Mouse (Mus musculus): ENCODE data around the gene Lsm11. TPM values are rescaled to one million over a fixed set of nuclear protein-coding genes. Genes with fewer than 3 reads are reported as not detected.

The Lsm11 gene
- total and polyA plus RNA-seq, 2 experiments = 0.65 to 1.4 TPM

GRCm38 (mm10) chr11:45943108-45943705, 1.5 kb downstream of the Lsm11 start:
- Histone ChIP-seq H3K27ac (replicated peaks; ENCODE audit: insufficient read depth, low read depth, low read length) (no peak overlapping the region), H3K4me1 (ENCODE audit: control insufficient read depth, insufficient read depth, low read length) (peaks cover 8% of the 10 kb centered on the region), H3K9ac (ENCODE audit: low read depth, low read length) (no peak overlapping the region), H3K79me2 (ENCODE audit: control insufficient read depth, insufficient read depth, low read length) (no peaks in the 10 kb centered on the region), H3K4me3 (ENCODE audit: insufficient read depth, low read depth, low read length) (no peak overlapping the region), H3K36me3 (ENCODE audit: control insufficient read depth, insufficient read depth, low read length) (no peaks in the 10 kb centered on the region), H3K27me3 (ENCODE audit: control insufficient read depth, insufficient read depth, low read length) (no peaks in the 10 kb centered on the region)
- DNase-seq (ENCODE audit: extremely low read depth, low read depth, low spot score) = peak; percentile 46
- 52% methylated on average over 7 of the region's 7 CpGs for WGBS
- TF ChIP-seq POLR2A (IDR thresholded peaks at IDR 0.05; ENCODE audit: extremely low read depth, insufficient read depth, low read length) = no peak
- no peak for TF ChIP-seq CTCF (IDR thresholded peaks at IDR 0.05; ENCODE audit: low read depth, low read length)

GRCm38 (mm10) chr11:45942281-45942680, 2.5 kb downstream of the Lsm11 start:
- H3K4me3 ChIP-seq (ENCODE audit: insufficient read depth, low read depth, low read length) = no peak overlapping the region
- no peaks in the 10 kb centered on the region for H3K36me3 ChIP-seq (ENCODE audit: control insufficient read depth, insufficient read depth, low read length)
- 85% methylated on average over 7 of the region's 7 CpGs for WGBS
- no peak for DNase-seq (ENCODE audit: extremely low read depth, low read depth, low spot score)
- H3K27me3 ChIP-seq (ENCODE audit: control insufficient read depth, insufficient read depth, low read length) = no peaks in the 10 kb centered on the region
- TF ChIP-seq POLR2A (IDR thresholded peaks at IDR 0.05; ENCODE audit: extremely low read depth, insufficient read depth, low read length) = no peak
- no peak for TF ChIP-seq CTCF (IDR thresholded peaks at IDR 0.05; ENCODE audit: low read depth, low read length)
- no peak overlapping the region for H3K27ac ChIP-seq (replicated peaks; ENCODE audit: insufficient read depth, low read depth, low read length)
- no peak overlapping the region for H3K9ac ChIP-seq (ENCODE audit: low read depth, low read length)
- peaks cover 8% of the 10 kb centered on the region for H3K4me1 ChIP-seq (ENCODE audit: control insufficient read depth, insufficient read depth, low read length)
- H3K79me2 ChIP-seq (ENCODE audit: control insufficient read depth, insufficient read depth, low read length) = no peaks in the 10 kb centered on the region

- DNase-seq (ENCODE audit: extremely low read depth, low read depth, low spot score) = no peak
- no peak overlapping the region for H3K9ac ChIP-seq (ENCODE audit: low read depth, low read length)
- 93% methylated on average over 8 of the region's 8 CpGs for WGBS
- H3K27ac ChIP-seq (replicated peaks; ENCODE audit: insufficient read depth, low read depth, low read length) = no peak overlapping the region
- H3K27me3 ChIP-seq (ENCODE audit: control insufficient read depth, insufficient read depth, low read length) = no peaks in the 10 kb centered on the region
- H3K36me3 ChIP-seq (ENCODE audit: control insufficient read depth, insufficient read depth, low read length) = peaks cover 5% of the 10 kb centered on the region; the same call in 1 of the 2 replicates
- no peak for TF ChIP-seq CTCF (IDR thresholded peaks at IDR 0.05; ENCODE audit: low read depth, low read length)
- TF ChIP-seq POLR2A (IDR thresholded peaks at IDR 0.05; ENCODE audit: extremely low read depth, insufficient read depth, low read length) = no peak
- no peaks in the 10 kb centered on the region for H3K79me2 ChIP-seq (ENCODE audit: control insufficient read depth, insufficient read depth, low read length)
- H3K4me1 ChIP-seq (ENCODE audit: control insufficient read depth, insufficient read depth, low read length) = peaks cover 6% of the 10 kb centered on the region
- H3K4me3 ChIP-seq (ENCODE audit: insufficient read depth, low read depth, low read length) = no peak overlapping the region
Observed at GRCm38 (mm10) chr11:45938917-45939316, 5.8 kb downstream of the Lsm11 start.

- 94% methylated on average over 8 of the region's 8 CpGs for WGBS
- Histone ChIP-seq H3K27me3 (ENCODE audit: control insufficient read depth, insufficient read depth, low read length) (no peaks in the 10 kb centered on the region), H3K4me3 (ENCODE audit: insufficient read depth, low read depth, low read length) (no peak overlapping the region), H3K79me2 (ENCODE audit: control insufficient read depth, insufficient read depth, low read length) (no peaks in the 10 kb centered on the region), H3K36me3 (ENCODE audit: control insufficient read depth, insufficient read depth, low read length) (peaks cover 5% of the 10 kb centered on the region; the same call in 1 of the 2 replicates), H3K4me1 (ENCODE audit: control insufficient read depth, insufficient read depth, low read length) (no peaks in the 10 kb centered on the region), H3K27ac (replicated peaks; ENCODE audit: insufficient read depth, low read depth, low read length) (no peak overlapping the region), H3K9ac (ENCODE audit: low read depth, low read length) (no peak overlapping the region)
- TF ChIP-seq CTCF (IDR thresholded peaks at IDR 0.05; ENCODE audit: low read depth, low read length) (no peak), POLR2A (IDR thresholded peaks at IDR 0.05; ENCODE audit: extremely low read depth, insufficient read depth, low read length) (no peak)
- no peak for DNase-seq (ENCODE audit: extremely low read depth, low read depth, low spot score)
Observed at GRCm38 (mm10) chr11:45937478-45937877, 7.3 kb downstream of the Lsm11 start.

- Histone ChIP-seq H3K27ac (replicated peaks; ENCODE audit: insufficient read depth, low read depth, low read length) (no peak overlapping the region), H3K4me3 (ENCODE audit: insufficient read depth, low read depth, low read length) (no peak overlapping the region), H3K27me3 (ENCODE audit: control insufficient read depth, insufficient read depth, low read length) (no peaks in the 10 kb centered on the region), H3K4me1 (ENCODE audit: control insufficient read depth, insufficient read depth, low read length) (no peaks in the 10 kb centered on the region), H3K79me2 (ENCODE audit: control insufficient read depth, insufficient read depth, low read length) (no peaks in the 10 kb centered on the region), H3K9ac (ENCODE audit: low read depth, low read length) (no peak overlapping the region), H3K36me3 (ENCODE audit: control insufficient read depth, insufficient read depth, low read length) (peaks cover 5% of the 10 kb centered on the region; the same call in 1 of the 2 replicates)
- DNase-seq (ENCODE audit: extremely low read depth, low read depth, low spot score) = no peak
- TF ChIP-seq POLR2A (IDR thresholded peaks at IDR 0.05; ENCODE audit: extremely low read depth, insufficient read depth, low read length) = no peak
- no peak for TF ChIP-seq CTCF (IDR thresholded peaks at IDR 0.05; ENCODE audit: low read depth, low read length)
- 91% methylated on average over 10 of the region's 10 CpGs for WGBS
Observed at GRCm38 (mm10) chr11:45932771-45933170, 12.0 kb downstream of the Lsm11 start.

GRCm38 (mm10) chr11:45929541-45929940, 15.2 kb downstream of the Lsm11 start:
- H3K79me2 ChIP-seq (ENCODE audit: control insufficient read depth, insufficient read depth, low read length) = no peaks in the 10 kb centered on the region
- no peaks in the 10 kb centered on the region for H3K36me3 ChIP-seq (ENCODE audit: control insufficient read depth, insufficient read depth, low read length)
- no peaks in the 10 kb centered on the region for H3K27me3 ChIP-seq (ENCODE audit: control insufficient read depth, insufficient read depth, low read length)
- H3K9ac ChIP-seq (ENCODE audit: low read depth, low read length) = no peak overlapping the region
- TF ChIP-seq POLR2A (IDR thresholded peaks at IDR 0.05; ENCODE audit: extremely low read depth, insufficient read depth, low read length) = no peak
- no peak for TF ChIP-seq CTCF (IDR thresholded peaks at IDR 0.05; ENCODE audit: low read depth, low read length)
- no peak overlapping the region for H3K27ac ChIP-seq (replicated peaks; ENCODE audit: insufficient read depth, low read depth, low read length)
- DNase-seq (ENCODE audit: extremely low read depth, low read depth, low spot score) = no peak
- no peaks in the 10 kb centered on the region for H3K4me1 ChIP-seq (ENCODE audit: control insufficient read depth, insufficient read depth, low read length)
- WGBS = 84% methylated on average over 10 of the region's 10 CpGs
- no peak overlapping the region for H3K4me3 ChIP-seq (ENCODE audit: insufficient read depth, low read depth, low read length)

Data from liver, adult 2 months (tissue).